Mouse (Mus musculus): ENCODE measurements around the gene Gfra1. TPM values are rescaled to one million over a fixed set of nuclear protein-coding genes. Genes with fewer than 3 reads are reported as not detected.

Gene Gfra1
- 10 to 100 TPM; 30.6 to 40.2 TPM for total RNA-seq (2021)

- intact Hi-C loops (cut with DNase I): loop anchor here (5.0 kb wide), 1 partner anchor 343 kb away; no protein-coding TSS in a partner anchor
- DNase-seq (ENCODE audit: low spot score in 2 of 2): peak; percentile 58 to 63
Measured at GRCm38 (mm10) chr19:58455496-58456061, at the start of gene Gfra1. TSS of gene Gfra1 (minus strand) at chr19:58455909.

DNA sequence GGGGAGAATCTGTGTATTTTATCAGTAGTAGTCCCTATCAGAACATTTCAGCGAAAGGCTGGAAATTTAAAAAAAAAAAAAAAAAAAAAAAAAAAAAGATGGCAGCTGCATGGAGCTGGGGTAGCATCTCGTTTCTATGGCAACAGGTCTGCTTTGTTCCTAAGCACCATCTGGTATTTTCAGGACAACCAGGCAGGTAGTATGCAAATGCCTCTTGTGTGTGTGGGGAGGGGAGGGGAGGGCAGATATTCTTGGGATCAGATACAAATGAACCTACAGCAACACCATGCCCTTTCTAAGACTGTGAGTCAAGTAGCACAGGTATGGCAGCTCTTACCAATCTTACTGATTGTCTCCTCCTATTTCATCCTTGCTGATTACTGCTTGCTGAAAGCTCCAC is 44.3 kb upstream of the Gfra1 start:
- no peak for DNase-seq (ENCODE audit: low spot score in 2 of 2)
- intact Hi-C loops (cut with DNase I): no loop called here

- DNase-seq (ENCODE audit: low spot score in 2 of 2): no peak
- intact Hi-C loops (cut with DNase I): no loop called here
Measured at GRCm38 (mm10) chr19:58499420-58499966, 43.8 kb upstream of the Gfra1 start.

DNA sequence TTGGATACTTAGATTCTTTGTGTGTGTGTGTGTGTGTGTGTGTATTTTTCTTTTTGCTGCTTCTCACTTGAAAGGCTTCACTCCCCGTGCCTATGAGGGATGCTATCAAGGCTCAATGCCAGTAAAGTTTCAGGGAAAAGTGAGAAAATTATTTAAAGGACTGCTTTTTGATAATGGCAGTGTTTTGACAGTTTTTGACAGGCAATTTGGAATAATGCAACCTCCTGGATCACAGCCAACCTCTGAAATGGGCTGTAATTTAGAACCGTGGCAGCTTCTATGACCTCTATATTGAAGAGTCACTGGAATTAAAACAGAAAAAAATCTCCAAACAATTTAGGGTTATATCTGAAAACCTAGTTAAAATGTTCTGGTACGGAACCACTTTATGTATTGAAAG is 41.4 kb upstream of the Gfra1 start:
- intact Hi-C loops (cut with DNase I): no loop called here
- no peak for DNase-seq (ENCODE audit: low spot score in 2 of 2)

- intact Hi-C loops (cut with DNase I): no loop called here
- no peak for DNase-seq (ENCODE audit: low spot score in 2 of 2)
Measured at GRCm38 (mm10) chr19:58486686-58487085, 31.0 kb upstream of the Gfra1 start.

DNA sequence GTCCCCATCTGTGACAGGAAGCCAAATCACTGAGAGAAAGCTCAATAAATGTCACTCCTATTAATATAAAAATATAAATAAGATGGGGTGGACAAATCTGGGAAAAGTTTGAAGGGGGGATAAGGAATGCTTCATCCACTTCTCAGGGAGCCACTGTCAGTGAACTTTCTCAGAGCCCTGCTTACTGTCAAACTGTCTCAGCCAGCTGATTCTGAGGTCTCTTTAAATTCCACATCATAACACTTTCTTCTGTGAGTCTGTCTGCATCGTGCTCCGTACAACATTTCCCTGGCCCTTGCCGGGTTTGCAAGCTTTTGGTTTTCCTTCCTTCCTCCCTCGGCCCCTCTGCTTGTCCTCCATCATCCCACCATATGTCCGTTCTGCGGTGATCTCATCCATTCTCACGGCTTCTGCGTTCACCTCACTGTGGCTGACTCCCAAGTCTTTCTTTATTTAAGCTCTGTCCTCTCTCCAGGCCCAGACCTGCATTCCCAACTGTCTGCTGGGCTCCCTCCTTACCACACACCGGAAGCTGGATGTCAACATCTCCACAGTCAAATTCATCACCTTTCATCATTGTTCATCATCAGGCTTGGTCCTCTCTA is 26.8 kb upstream of the Gfra1 start:
- intact Hi-C loops (cut with DNase I): no loop called here
- DNase-seq (ENCODE audit: low spot score in 2 of 2): no peak

DNA sequence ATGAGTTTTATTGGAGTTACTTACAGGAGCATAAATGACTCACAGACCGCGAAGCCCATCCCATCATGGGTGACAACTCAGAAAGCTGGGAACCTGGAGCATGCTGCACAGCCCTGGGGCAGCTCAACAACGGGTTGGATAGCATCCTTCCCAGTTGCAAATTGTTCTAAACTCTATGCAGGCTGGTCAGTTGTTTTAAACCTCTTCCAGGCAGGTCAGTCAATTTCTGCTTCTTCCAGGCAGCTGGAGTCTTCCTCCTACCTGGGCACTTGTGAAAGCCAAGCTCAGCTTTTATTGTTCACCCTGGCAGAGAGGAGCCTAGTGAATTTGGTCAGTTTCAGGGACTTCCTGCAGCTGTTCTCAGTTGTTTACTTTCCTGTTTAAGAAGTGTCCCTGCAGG is 18.5 kb upstream of the Gfra1 start:
- intact Hi-C loops (cut with DNase I): loop anchor here (5.0 kb wide), 1 partner anchor 153 kb away; no protein-coding TSS in a partner anchor
- DNase-seq (ENCODE audit: low spot score in 2 of 2): no peak

DNA sequence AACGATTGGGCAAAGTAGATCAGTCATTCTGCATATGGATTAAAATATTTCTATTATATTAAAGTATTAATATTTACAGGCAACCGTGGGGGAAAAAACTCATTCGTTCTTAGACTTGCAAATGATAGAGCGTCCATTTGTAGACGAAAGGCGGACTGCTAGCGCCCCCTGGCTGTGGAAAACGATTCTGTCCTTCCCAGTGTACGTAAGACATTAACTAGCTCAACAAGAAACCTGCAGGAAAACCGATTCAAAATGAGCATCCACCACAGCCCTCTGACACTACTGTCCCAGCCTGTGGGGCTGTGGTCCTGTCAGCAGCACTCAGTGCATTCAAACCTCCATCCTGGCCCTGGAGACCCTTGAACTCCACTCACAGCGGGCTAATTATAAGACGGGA is 13.7 kb upstream of the Gfra1 start:
- peak; percentile 89 to 90 for DNase-seq (ENCODE audit: low spot score in 2 of 2)
- intact Hi-C loops (cut with DNase I): loop anchor here (5.0 kb wide), 5 partner anchors 552 to 812 kb away; no protein-coding TSS in a partner anchor

- DNase-seq (ENCODE audit: low spot score in 2 of 2): no peak
- intact Hi-C loops (cut with DNase I): loop anchor here (5.0 kb wide), 5 partner anchors 551 to 811 kb away; no protein-coding TSS in a partner anchor
Measured at GRCm38 (mm10) chr19:58468331-58468730, 12.6 kb upstream of the Gfra1 start.

DNA sequence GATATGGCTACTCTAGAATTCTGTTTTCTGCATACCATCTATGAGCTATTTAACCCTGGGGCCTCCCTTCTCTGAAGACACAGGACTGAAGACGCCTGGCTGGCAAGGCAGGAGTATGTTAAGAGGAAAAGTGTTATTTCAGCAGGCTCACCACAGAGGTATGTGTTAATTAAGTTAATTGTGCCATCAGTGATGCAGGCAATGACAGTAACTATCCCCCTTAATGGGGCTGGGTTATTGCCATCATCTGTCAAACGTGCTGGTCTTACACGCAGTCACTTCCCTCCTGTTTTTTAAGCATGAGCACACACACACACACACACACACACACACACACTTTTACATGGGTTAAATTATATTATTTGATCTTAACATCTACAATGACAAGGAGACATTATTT is 8.0 kb upstream of the Gfra1 start:
- DNase-seq (ENCODE audit: low spot score in 2 of 2): no peak
- intact Hi-C loops (cut with DNase I): no loop called here

GRCm38 (mm10) chr19:58460361-58461022 is 4.8 kb upstream of the Gfra1 start:
- DNase-seq (ENCODE audit: low spot score in 2 of 2): no peak
- intact Hi-C loops (cut with DNase I): no loop called here

- no peak for DNase-seq (ENCODE audit: low spot score in 2 of 2)
- intact Hi-C loops (cut with DNase I): loop anchor here (5.0 kb wide), 1 partner anchor 344 kb away; no protein-coding TSS in a partner anchor
Measured at GRCm38 (mm10) chr19:58456491-58457061, 867 bp upstream of the Gfra1 start.

DNA sequence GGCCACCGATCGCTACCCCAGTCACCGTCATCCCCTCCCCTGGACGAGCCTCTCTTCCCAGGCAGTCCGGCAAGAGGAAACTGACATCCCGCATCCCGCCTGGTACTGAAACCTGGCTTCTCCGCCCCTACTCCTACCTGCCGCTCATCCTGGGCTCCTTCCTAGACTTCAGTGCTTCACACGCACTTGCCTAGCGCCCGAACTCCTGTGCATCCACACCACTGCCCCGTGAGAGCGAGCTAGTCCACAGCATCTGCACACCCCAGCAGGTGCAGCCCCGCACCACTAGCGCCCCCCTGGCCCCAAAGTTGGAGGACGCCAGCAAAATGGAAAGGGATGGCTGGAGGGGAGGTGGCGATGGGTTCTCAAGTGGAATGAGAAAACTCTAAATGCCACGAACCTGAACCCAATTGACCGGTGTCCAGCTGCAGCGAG is 631 bp downstream of the Gfra1 start:
- intact Hi-C loops (cut with DNase I): loop anchor here (5.0 kb wide), 1 partner anchor 343 kb away; no protein-coding TSS in a partner anchor
- DNase-seq (ENCODE audit: low spot score in 2 of 2): peak; percentile 25 to 53

DNA sequence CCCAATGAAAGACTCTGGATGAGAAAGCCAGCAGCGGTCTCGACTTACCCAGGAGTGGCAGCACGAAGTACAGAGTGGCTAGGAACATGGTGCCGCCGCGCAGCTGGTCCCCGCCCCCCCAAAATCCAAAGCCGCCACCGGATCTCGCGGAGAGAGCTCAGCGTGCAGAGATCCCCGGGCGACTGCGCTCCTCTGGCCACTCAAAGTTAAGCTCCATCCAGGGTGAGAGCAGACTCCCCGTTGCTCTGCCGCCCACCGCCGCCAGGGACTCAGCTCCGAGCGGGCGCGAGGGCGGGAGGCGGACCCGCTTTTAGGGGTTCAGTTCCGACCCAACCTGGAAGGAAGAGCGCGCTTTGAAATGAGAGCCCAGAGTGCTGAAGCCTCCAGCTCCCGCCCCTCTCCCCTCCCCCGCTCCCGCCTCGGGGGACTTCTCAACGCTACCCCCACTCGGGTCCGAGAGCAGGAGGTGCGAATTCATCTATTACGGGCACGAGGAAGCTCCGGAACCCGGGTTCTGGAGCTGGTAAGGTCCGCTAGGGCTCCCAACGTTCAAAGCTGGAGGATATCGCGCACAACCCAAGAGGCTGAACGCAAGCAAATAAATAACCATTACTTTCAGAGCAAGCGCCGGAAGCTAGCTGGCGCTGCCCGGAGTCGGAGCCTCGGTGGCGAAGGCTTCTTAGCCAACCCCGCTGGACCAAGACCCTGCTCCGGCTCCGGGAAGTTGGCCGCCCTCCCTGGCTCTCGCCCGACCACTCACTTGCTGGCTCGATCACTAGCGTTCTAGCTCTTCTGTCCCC is 1.2 kb downstream of the Gfra1 start:
- peak; percentile 44 to 48 for DNase-seq (ENCODE audit: low spot score in 2 of 2)
- intact Hi-C loops (cut with DNase I): loop anchor here (5.0 kb wide), 1 partner anchor 342 kb away; no protein-coding TSS in a partner anchor

- intact Hi-C loops (cut with DNase I): no loop called here
- DNase-seq (ENCODE audit: low spot score in 2 of 2): peak in 1 of 2 experiments; percentile 11
Measured at GRCm38 (mm10) chr19:58453581-58453980, 2.1 kb downstream of the Gfra1 start.

DNA sequence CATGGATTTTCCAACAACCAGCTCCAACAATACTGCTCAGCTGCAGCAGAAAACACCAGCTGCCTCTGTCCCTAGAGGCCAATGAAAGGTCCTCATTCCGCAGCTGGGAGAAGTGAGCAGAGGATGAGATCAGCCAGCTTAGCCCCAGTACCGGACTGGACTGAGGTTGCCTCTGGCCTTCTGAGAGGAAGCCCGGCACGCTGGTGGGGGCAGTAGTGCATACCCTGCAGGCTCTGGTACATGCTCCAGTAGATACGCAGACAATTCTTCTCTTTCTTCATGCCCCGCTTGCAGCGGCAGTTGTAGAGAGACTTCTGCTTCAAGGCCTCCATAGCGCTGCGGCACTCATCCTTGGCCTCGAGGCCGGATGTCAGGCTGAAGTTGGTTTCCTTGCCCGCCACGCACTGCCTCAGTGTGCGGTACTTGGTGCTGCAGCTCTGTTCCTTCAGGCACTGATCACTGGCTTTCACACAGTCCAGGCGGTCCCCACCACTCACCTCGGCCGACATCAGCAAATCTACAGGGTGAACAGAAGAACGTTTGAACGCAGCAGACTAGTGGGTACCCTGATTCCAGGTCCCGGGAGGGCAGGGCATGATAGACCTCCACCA is 2.7 kb downstream of the Gfra1 start:
- intact Hi-C loops (cut with DNase I): no loop called here
- peak; percentile 10 to 23 for DNase-seq (ENCODE audit: low spot score in 2 of 2)

DNA sequence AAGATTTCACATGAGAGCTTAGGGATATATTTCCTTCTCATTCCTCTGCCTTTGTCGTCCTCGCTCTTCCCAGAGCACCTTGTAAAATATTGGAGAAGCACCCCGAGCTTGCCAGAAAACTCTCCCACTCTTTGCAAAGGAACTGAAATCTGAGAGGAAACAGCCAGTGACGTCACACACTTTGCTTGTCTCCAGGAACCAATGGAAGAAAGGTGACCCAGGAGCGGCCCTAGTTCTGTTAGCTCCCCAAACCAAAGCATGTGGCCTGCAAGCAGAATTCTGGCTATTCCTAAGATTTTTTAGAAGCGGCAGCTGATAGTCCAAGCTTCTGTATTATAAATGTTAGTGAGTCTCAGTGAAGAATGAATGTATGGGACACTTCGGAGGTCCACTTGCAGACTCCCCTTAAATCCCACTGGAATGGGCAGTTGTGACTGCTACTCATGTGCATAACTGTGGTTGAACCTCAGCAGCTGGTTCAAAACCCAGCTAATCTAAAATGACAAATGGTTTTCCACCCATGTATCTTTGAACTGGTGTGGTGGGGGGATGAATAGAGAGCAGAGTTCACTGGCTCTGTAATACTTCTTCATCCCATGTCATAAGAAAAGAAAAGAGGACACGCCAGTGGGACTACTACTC is 3.4 kb downstream of the Gfra1 start:
- DNase-seq (ENCODE audit: low spot score in 2 of 2): peak in 1 of 2 experiments; percentile 47
- intact Hi-C loops (cut with DNase I): no loop called here

- intact Hi-C loops (cut with DNase I): no loop called here
- DNase-seq (ENCODE audit: low spot score in 2 of 2): no peak
Measured at GRCm38 (mm10) chr19:58451323-58451722, 4.4 kb downstream of the Gfra1 start.

Data from left cerebral cortex, postnatal 25 days (tissue).